Mouse (Mus musculus) MN1 (cell line): ENCODE results near the gene Ehhadh.

Source experiments
- DNase-seq: peaks from one replicate; pipeline ENCODE4 v3.0.0-alpha.2; 2016; ENCODE audit warnings: low spot score

Gene Ehhadh

DNA sequence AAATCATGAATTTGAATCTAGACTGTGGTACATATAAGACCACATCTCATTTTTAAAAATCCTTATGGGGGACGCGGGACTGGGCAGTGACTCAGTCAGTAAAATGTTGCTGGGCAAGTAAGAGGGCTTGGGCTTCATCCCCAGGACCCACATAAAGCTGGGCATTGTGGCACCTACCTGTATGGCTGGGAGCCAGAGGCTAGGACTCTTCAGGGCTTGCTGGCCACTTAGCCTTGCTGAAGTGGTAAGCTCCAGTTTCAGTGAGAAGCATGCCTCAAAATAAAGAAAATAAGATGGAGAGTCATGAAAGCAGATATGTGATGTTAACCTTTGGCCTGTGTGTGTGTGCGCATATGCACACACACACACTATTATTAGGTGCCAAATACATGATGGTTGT, 60.2 kb downstream of the Ehhadh start:
- no peak for DNase-seq

DNA sequence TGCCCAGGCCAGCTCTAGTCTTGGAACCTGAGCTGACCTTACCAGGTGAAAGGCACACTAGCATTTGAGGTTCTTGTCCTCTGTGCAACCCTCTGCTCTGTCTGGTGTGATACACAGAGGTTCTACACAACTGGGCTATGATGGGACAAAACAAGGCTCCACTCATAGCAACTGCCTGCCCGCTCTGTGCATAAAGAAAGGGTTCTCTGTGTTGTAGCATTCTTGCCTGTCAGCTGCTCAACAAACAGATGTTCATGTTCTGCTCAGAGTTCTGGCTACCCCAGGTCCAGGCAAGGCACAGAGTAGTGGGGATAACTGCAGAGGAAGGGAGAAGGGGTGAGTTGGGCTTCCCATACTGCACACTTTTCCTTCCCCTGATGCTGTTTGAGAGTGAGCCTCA, 63.3 kb downstream of the Ehhadh start:
- no peak for DNase-seq

DNA sequence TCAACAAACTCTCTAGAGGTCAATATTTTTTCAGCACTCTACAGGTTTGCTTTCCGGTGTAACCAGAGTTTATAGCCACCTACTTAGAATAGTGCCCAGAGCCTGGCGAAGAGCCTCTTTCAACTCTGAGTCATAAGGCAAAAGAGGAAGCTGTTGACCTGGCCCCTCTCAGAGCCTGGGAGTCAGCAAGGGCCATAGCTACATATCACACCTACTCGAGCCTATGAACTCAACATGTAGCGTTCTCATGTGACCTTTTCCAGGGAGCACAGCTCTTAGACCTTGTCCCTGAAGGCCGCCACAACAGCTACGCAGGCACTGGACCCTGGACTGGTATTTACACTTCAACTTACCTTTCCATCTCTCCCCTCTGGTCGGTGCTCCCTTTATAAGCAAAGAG, 67.8 kb downstream of the Ehhadh start:
- no peak for DNase-seq

DNA sequence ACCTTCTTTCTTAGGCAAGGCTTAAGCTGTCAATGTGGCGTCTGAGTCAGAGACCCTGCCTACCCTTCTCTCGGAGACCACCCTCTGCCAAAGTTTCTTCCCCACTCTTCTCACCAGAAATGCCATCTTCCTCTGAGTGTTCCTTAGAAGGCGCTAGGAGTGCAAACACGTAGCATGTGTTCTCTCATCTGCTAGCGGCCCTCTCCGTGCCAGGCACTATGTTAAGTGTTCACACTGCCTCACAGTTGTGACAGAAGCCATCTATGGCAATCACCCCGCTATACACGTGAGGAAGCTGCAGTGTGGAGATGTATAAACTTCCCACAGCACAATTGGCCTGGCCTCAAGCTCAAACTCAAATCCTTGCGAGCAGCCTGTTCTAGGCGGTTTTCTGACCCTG, 73.1 kb downstream of the Ehhadh start:
- DNase-seq, result no peak
